Mouse (Mus musculus) ES-Bruce4 (cell line): ENCODE measurements at regions not wholly inside any gene's neighbourhood (a gene's known extent, or its start where the extent isn't known, plus 50 kb on each side); places are given as distances from the start of the nearest gene placed in this dataset.

Experiments
- CTCF ChIP-seq: IDR thresholded peaks from one replicate; pipeline ENCODE4 v1.8.1; 2011; ENCODE audit warnings: low read depth, low read length
- EP300 ChIP-seq: IDR thresholded peaks from 2 replicates; pipeline ENCODE4 v1.6.1; 2011; ENCODE audit warnings: low read depth, low read length; ENCODE audit not compliant: insufficient read depth
- POLR2A ChIP-seq: IDR thresholded peaks from one replicate; pipeline ENCODE4 v1.8.1; 2011; ENCODE audit warnings: low read length; ENCODE audit not compliant: insufficient read depth

- TF ChIP-seq EP300 (no peak), POLR2A (no peak), CTCF (no peak)
Observed at GRCm38 (mm10) chr8:8746691-8747090, 56.4 kb upstream of the Arglu1 start.
